Mouse (Mus musculus) ES-Bruce4 (cell line): ENCODE results near the gene Cox17. TPM values are rescaled to one million over a fixed set of nuclear protein-coding genes. Genes with fewer than 3 reads are reported as not detected.

ENCODE experiments used
- H3K27ac ChIP-seq: 2 replicates; pipeline ENCODE4 v1.5.1; 2012; ENCODE audit warnings: low read length, inconsistent platforms; ENCODE audit not compliant: insufficient read depth
- H3K27me3 ChIP-seq: 2 replicates; pipeline ENCODE4 v1.6.1; 2012; ENCODE audit warnings: mild to moderate bottlenecking, low read length, inconsistent platforms; ENCODE audit not compliant: control insufficient read depth, poor library complexity, insufficient read depth, severe bottlenecking
- H3K36me3 ChIP-seq: 2 replicates; pipeline ENCODE4 v1.6.1; 2012; ENCODE audit warnings: inconsistent platforms, mild to moderate bottlenecking, low read length, moderate library complexity; ENCODE audit not compliant: control insufficient read depth, poor library complexity, insufficient read depth, severe bottlenecking
- H3K4me1 ChIP-seq: one replicate; pipeline ENCODE4 v1.8.1; 2011; ENCODE audit warnings: low read length; ENCODE audit not compliant: control insufficient read depth, insufficient read depth
- H3K4me3 ChIP-seq: 2 replicates; pipeline ENCODE4 v1.5.1; 2011; ENCODE audit warnings: low read depth, mild to moderate bottlenecking, low read length
- H3K9ac ChIP-seq: 2 replicates; pipeline ENCODE4 v1.6.1; 2012; ENCODE audit warnings: low read depth, mild to moderate bottlenecking, inconsistent platforms; ENCODE audit not compliant: poor library complexity, severe bottlenecking
- H3K9me3 ChIP-seq: replicated peaks from 2 replicates; pipeline ENCODE4 v1.6.1; 2012; ENCODE audit warnings: mild to moderate bottlenecking, low read length, inconsistent platforms; ENCODE audit not compliant: control insufficient read depth, poor library complexity, insufficient read depth, severe bottlenecking
- CTCF ChIP-seq: IDR thresholded peaks from one replicate; pipeline ENCODE4 v1.8.1; 2011; ENCODE audit warnings: low read depth, low read length
- EP300 ChIP-seq: IDR thresholded peaks from 2 replicates; pipeline ENCODE4 v1.6.1; 2011; ENCODE audit warnings: low read depth, low read length; ENCODE audit not compliant: insufficient read depth
- POLR2A ChIP-seq: IDR thresholded peaks from one replicate; pipeline ENCODE4 v1.8.1; 2011; ENCODE audit warnings: low read length; ENCODE audit not compliant: insufficient read depth
- polyA plus RNA-seq: library from polyadenylated mRNA; stranded (reverse); fragments of >200 nt; gene quantifications from 2 replicates; pipeline ENCODE4 v1.2.4, GENCODE M21; 2011; ENCODE audit warnings: low read depth; ENCODE audit not compliant: missing spikeins, insufficient read depth, insufficient read length

Gene Cox17
- polyA plus RNA-seq, 1 experiment: 226 TPM

DNA sequence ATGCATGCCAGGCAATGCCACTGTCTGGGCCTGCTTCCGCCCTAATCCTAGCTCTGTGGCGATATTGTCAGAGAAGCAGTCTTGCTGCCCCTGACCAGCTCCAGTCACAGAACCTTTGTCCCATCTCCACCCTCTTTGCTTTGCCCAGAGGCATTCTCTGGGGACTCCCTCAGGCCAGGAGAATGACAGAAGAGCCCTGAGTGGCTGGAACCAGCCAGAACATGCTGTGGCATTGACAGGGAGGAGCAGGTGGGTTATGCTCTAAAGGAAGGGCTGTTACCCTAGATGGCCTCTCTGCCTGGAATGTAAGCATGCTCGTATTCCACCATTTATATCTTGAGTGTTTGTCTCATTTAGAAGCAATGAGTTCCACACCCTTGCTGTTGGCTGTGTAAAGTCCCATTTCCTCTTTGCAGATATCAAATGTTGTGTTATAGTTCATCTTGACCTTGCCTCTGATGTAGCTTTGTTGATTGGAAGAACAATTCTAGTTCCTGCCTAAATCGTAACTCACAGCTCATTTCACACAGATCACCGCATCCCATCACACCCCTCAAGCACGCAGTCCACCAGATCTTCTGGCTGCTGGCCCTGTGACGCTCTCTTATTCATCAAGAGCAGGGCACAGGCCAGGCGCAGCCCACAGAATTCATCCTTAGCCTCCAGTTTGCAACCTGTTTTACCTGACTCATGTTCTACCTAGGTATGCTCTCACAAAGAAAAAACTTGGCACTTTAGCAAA lies 24.0 kb downstream of the Cox17 start:
- no peak overlapping the region for H3K27ac ChIP-seq
- H3K4me1 ChIP-seq: no peaks in the 10 kb centered on the region
- TF ChIP-seq POLR2A (no peak), EP300 (no peak), CTCF (no peak)

DNA sequence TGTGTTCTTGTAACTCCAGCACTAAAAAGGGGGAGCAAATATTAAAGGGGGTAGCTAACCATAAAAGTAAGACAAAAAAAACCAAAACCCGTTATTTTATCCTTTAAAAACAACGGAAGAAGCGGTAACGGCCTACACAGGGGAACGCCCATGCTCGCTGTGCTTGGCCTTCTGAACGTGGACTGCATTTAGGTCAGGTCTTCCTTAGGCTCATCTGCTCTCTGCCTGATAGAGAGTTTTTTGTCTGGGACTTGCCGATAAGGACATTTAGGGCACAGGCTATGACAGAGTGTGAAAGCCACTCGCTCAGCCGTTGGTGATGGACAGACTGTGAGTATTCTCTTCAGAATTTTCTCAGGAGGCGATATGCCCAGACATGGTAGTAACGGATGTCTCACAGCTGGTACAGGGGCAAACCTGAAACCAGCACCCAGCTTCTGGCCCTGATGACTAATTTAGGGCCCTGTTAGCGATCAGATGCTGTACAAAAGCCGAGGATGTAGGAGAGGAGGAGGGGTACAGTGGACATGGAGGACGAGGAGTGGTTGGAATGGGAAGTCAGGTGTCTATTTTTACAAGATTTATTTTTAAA lies 25.0 kb downstream of the Cox17 start:
- no peaks in the 10 kb centered on the region for H3K36me3 ChIP-seq
- H3K27ac ChIP-seq: no peak overlapping the region
- TF ChIP-seq CTCF (no peak), EP300 (no peak), POLR2A (no peak)
- H3K4me3 ChIP-seq: no peak overlapping the region
- H3K9ac ChIP-seq: no peak overlapping the region
- no peaks in the 10 kb centered on the region for H3K4me1 ChIP-seq
- no peaks in the 10 kb centered on the region for H3K27me3 ChIP-seq
- H3K9me3 ChIP-seq: no peaks in the 10 kb centered on the region

More for the DNA sequence above, 24.0 kb downstream of the Cox17 start:
- Histone ChIP-seq H3K4me3 (no peak overlapping the region), H3K9me3 (no peaks in the 10 kb centered on the region), H3K36me3 (no peaks in the 10 kb centered on the region), H3K27me3 (no peaks in the 10 kb centered on the region), H3K9ac (no peak overlapping the region)

DNA sequence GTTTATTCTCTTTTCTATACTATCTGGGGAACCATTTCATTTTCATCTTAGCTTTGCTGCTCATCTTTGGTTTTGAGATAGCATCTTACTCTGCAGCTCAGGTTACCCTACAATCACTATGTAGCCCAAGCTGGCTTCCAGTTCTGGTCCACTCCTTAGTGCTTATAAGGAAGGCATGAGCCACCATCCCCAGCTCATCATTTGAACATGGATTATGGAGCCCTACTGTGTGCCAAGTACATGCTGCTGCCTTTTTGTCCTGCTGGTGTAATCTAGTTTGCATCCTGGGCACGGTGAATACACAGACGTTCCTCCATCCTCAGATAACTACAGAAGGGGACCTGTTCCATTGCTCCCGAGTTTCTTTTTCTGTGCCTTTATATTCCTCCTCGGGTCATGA lies 26.1 kb downstream of the Cox17 start:
- H3K4me1 ChIP-seq: no peaks in the 10 kb centered on the region
- no peak for TF ChIP-seq POLR2A
- TF ChIP-seq CTCF: no peak
- no peak for TF ChIP-seq EP300

DNA sequence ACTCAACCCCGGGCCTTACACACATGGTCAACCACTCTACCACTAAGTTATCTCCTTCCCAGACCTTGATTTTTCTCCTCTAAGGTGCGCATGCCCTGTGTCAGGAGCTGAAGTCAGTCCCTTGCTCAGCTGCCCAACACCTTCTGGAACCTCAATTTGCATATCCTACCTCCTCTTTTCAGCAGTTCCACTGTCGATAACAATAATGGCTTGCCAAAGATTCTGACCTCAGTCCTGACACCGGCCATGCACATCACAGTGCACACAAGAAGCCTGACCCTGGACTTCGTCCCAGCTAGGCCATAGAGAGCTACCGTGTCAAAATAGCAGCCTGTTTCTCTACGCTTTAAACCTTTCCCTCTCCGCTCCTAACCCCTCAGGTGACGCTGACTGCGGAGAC lies 26.6 kb downstream of the Cox17 start:
- Histone ChIP-seq H3K27me3 (no peaks in the 10 kb centered on the region), H3K4me1 (no peaks in the 10 kb centered on the region), H3K9me3 (no peaks in the 10 kb centered on the region), H3K9ac (no peak overlapping the region), H3K36me3 (no peaks in the 10 kb centered on the region), H3K27ac (no peak overlapping the region), H3K4me3 (no peak overlapping the region)
- TF ChIP-seq EP300 (no peak), POLR2A (no peak), CTCF (no peak)

More for the DNA sequence above, 26.1 kb downstream of the Cox17 start:
- no peaks in the 10 kb centered on the region for H3K27me3 ChIP-seq
- H3K27ac ChIP-seq: no peak overlapping the region
- H3K9ac ChIP-seq: no peak overlapping the region
- no peaks in the 10 kb centered on the region for H3K9me3 ChIP-seq
- H3K36me3 ChIP-seq: no peaks in the 10 kb centered on the region
- no peak overlapping the region for H3K4me3 ChIP-seq

DNA sequence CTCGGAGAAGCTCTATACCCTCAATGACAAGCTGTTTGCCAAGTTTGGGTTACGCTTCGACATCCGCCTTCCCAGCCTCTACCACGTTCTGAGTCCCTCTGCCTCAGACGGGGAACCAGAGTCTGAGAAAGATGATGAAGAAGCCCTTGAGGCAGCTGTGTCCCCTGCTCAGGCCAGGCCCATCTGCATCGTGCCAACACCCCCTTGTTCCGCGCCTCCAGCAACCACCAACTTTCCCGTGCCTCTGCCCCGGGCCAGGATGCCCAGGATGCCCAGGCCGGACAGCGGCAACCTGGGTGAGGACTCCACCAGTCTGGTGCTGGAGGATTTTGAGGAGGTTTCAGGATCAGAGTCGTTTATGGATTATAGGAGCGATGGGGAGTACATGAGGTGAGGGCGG lies 27.1 kb downstream of the Cox17 start:
- Histone ChIP-seq H3K27me3 (no peaks in the 10 kb centered on the region), H3K4me3 (no peak overlapping the region)

DNA sequence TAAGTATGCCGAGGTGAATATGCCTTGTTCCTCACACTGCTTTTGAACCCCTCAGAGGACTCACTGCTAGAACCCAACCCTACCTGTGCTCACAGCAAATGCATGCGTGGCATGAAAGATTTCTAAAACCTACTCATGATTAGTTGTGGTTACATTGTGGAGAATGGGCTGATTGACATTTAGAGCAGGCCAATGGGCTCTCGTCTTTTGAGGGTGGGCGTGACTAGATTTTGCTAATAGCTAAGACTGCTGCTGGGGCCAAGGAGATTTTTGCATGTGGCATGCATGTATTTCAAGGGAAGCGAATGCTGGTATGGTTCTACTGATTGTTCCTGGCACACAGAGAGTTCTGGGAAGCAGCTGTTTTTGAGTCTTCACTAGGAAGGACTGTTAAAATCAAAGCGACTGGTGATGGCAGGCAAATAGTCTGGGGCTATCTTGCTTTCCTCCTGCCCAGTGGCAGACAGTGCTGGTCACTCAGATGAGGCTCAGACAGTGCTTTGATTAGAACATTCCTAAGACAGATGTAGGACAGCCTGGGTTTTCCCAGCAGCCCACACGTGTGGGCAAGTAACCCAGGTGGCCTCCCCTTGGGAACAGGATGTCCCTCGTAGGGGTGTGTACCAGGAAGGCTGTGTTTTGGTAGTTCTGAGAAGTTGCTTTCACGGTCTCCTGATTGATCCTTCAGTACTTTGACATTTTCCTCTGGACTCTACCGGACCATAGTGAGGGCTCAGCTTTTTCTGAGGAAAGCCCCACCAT lies 27.8 kb downstream of the Cox17 start:
- H3K9ac ChIP-seq: no peak overlapping the region
- no peak overlapping the region for H3K4me3 ChIP-seq
- TF ChIP-seq CTCF (no peak), POLR2A (no peak), EP300 (no peak)
- H3K27me3 ChIP-seq: no peaks in the 10 kb centered on the region
- no peaks in the 10 kb centered on the region for H3K9me3 ChIP-seq
- H3K4me1 ChIP-seq: no peaks in the 10 kb centered on the region
- H3K36me3 ChIP-seq: no peaks in the 10 kb centered on the region
- no peak overlapping the region for H3K27ac ChIP-seq

More for the DNA sequence above, 27.1 kb downstream of the Cox17 start:
- Histone ChIP-seq H3K9me3 (no peaks in the 10 kb centered on the region), H3K36me3 (no peaks in the 10 kb centered on the region), H3K4me1 (no peaks in the 10 kb centered on the region), H3K9ac (no peak overlapping the region), H3K27ac (no peak overlapping the region)
- TF ChIP-seq CTCF (no peak), POLR2A (no peak), EP300 (no peak)
